Mouse (Mus musculus) intestine, embryonic 16.5 days (tissue): ENCODE measurements around the gene Slc29a1. TPM values are rescaled to one million over a fixed set of nuclear protein-coding genes. Genes with fewer than 3 reads are reported as not detected.

ENCODE experiments used
- ATAC-seq: fragments of 200-750 bp; cut with Nextera tagmentation; 2 replicates; pipeline ENCODE4 v1.8.0; 2017; ENCODE audit warnings: moderate TSS enrichment, moderate library complexity
- H3K27ac ChIP-seq: fragments of 300-500 bp; sonication (generic); 2 replicates; pipeline ENCODE4 v1.5.1; 2014; ENCODE audit warnings: mild to moderate bottlenecking, low read length
- H3K27me3 ChIP-seq: fragments of 300-500 bp; sonication (generic); replicated peaks from 2 replicates; pipeline ENCODE4 v1.6.1; 2014; ENCODE audit warnings: low read length, control low read depth, mixed read lengths; ENCODE audit not compliant: control insufficient read depth, insufficient read depth
- H3K36me3 ChIP-seq: fragments of 300-500 bp; sonication (generic); 2 replicates; pipeline ENCODE4 v1.6.1; 2014; ENCODE audit warnings: low read length, control low read depth; ENCODE audit not compliant: control insufficient read depth, insufficient read depth
- H3K4me1 ChIP-seq: fragments of 300-500 bp; sonication (generic); 2 replicates; pipeline ENCODE4 v1.6.1; 2014; ENCODE audit warnings: low read length, control low read depth, mixed read lengths; ENCODE audit not compliant: control insufficient read depth, insufficient read depth
- H3K4me2 ChIP-seq: fragments of 300-500 bp; sonication (generic); 2 replicates; pipeline ENCODE4 v1.6.1; 2014; ENCODE audit warnings: low read depth, low read length, control low read depth
- H3K4me3 ChIP-seq: fragments of 300-500 bp; sonication (generic); 2 replicates; pipeline ENCODE4 v1.5.1; 2014; ENCODE audit warnings: mild to moderate bottlenecking, low read length
- H3K9ac ChIP-seq: fragments of 300-500 bp; sonication (generic); 2 replicates; pipeline ENCODE4 v1.6.1; 2014; ENCODE audit warnings: low read depth, low read length
- H3K9me3 ChIP-seq: fragments of 300-500 bp; sonication (generic); 2 replicates; pipeline ENCODE4 v1.6.1; 2016; ENCODE audit warnings: low read length, control low read depth; ENCODE audit not compliant: control insufficient read depth
- WGBS: fragments of 180-500 bp; shearing (Covaris S2); extraction: QIAGEN DNeasy Blood & Tissue Kit; methylation state at CpG from one replicate; pipeline ENCODE4 v1.1.7; 2014; 5-methylcytosine and 5-hydroxymethylcytosine counted together
- polyA plus RNA-seq: library from polyadenylated mRNA; unstranded; fragments of >200 nt; fragmentation: Nextera tagmentation; extraction: Ambion mirVana; gene quantifications from 2 replicates; pipeline ENCODE4 v1.2.1, GENCODE M21; 2015

Slc29a1 gene
- polyA plus RNA-seq, 1 experiment from 2014 or later: 83.1 TPM

GRCm38 (mm10) chr17:45600267-45600666, 861 bp upstream of the Slc29a1 start:
- no peak for ATAC-seq
- 73% methylated on average over 8 of the region's 8 CpGs for WGBS
- Histone ChIP-seq H3K4me3 (no peak overlapping the region), H3K4me2 (no peak overlapping the region), H3K27me3 (no peaks in the 10 kb centered on the region), H3K9ac (no peak overlapping the region), H3K27ac (no peak overlapping the region), H3K9me3 (no peaks in the 10 kb centered on the region), H3K4me1 (peaks cover 48% of the 10 kb centered on the region), H3K36me3 (no peaks in the 10 kb centered on the region)

GRCm38 (mm10) chr17:45598891-45599290, 515 bp downstream of the Slc29a1 start:
- WGBS: 30% methylated on average over 3 of the region's 3 CpGs
- ATAC-seq: peak; percentile 39
- Histone ChIP-seq H3K27ac (peak overlapping the region; percentile 74), H3K4me1 (peaks cover 61% of the 10 kb centered on the region), H3K36me3 (no peaks in the 10 kb centered on the region), H3K9ac (peak overlapping the region; percentile 66), H3K27me3 (no peaks in the 10 kb centered on the region), H3K9me3 (no peaks in the 10 kb centered on the region), H3K4me2 (peak overlapping the region; percentile 76), H3K4me3 (peak overlapping the region; percentile 44)

- Histone ChIP-seq H3K27me3 (no peaks in the 10 kb centered on the region), H3K36me3 (no peaks in the 10 kb centered on the region), H3K9ac (no peak overlapping the region), H3K4me3 (no peak overlapping the region), H3K27ac (peak overlapping the region; percentile 43), H3K9me3 (no peaks in the 10 kb centered on the region), H3K4me1 (peaks cover 66% of the 10 kb centered on the region), H3K4me2 (no peak overlapping the region)
- no peak for ATAC-seq
- 88% methylated on average over 2 of the region's 2 CpGs for WGBS
Observed at GRCm38 (mm10) chr17:45598376-45598775, 1.0 kb downstream of the Slc29a1 start.

- H3K27me3 ChIP-seq: no peaks in the 10 kb centered on the region
- ATAC-seq: no peak
- no peak overlapping the region for H3K27ac ChIP-seq
- H3K4me1 ChIP-seq: peaks cover 72% of the 10 kb centered on the region
- no peaks in the 10 kb centered on the region for H3K9me3 ChIP-seq
- 37% methylated on average over 3 of the region's 3 CpGs for WGBS
- H3K36me3 ChIP-seq: no peaks in the 10 kb centered on the region
- H3K4me2 ChIP-seq: no peak overlapping the region
- H3K4me3 ChIP-seq: no peak overlapping the region
- H3K9ac ChIP-seq: no peak overlapping the region
Observed at GRCm38 (mm10) chr17:45597787-45598186, 1.6 kb downstream of the Slc29a1 start.

- no peaks in the 10 kb centered on the region for H3K27me3 ChIP-seq
- H3K4me3 ChIP-seq: no peak overlapping the region
- H3K4me2 ChIP-seq: no peak overlapping the region
- no peaks in the 10 kb centered on the region for H3K36me3 ChIP-seq
- no peak overlapping the region for H3K9ac ChIP-seq
- no peaks in the 10 kb centered on the region for H3K9me3 ChIP-seq
- 41% methylated on average over 11 of the region's 11 CpGs for WGBS
- peaks cover 81% of the 10 kb centered on the region for H3K4me1 ChIP-seq
- no peak for ATAC-seq
- H3K27ac ChIP-seq: peak overlapping the region; percentile 24; the same call in 1 of the 2 replicates
Observed at GRCm38 (mm10) chr17:45596631-45597396, 2.6 kb downstream of the Slc29a1 start.

- Histone ChIP-seq H3K9ac (peak overlapping the region; percentile 78), H3K4me2 (peak overlapping the region; percentile 100), H3K27me3 (no peaks in the 10 kb centered on the region), H3K4me1 (peaks cover 72% of the 10 kb centered on the region), H3K9me3 (no peaks in the 10 kb centered on the region), H3K27ac (no peak overlapping the region), H3K36me3 (no peaks in the 10 kb centered on the region), H3K4me3 (peak overlapping the region; percentile 68)
- 8% methylated on average over 23 of the region's 23 CpGs for WGBS
- ATAC-seq: peak; percentile 4; the same call in 1 of the 2 replicates
Observed at GRCm38 (mm10) chr17:45595736-45596390, 3.5 kb downstream of the Slc29a1 start.

GRCm38 (mm10) chr17:45594881-45595735, 4.3 kb downstream of the Slc29a1 start:
- WGBS: 2% methylated on average over 58 of the region's 58 CpGs
- H3K4me1 ChIP-seq: peaks cover 67% of the 10 kb centered on the region
- peak overlapping the region; percentile 78 for H3K9ac ChIP-seq

GRCm38 (mm10) chr17:45594195-45594594, 5.2 kb downstream of the Slc29a1 start:
- H3K27me3 ChIP-seq: no peaks in the 10 kb centered on the region
- no peak for ATAC-seq
- H3K9me3 ChIP-seq: no peaks in the 10 kb centered on the region
- no peak overlapping the region for H3K27ac ChIP-seq
- H3K4me1 ChIP-seq: peaks cover 59% of the 10 kb centered on the region
- H3K36me3 ChIP-seq: peaks cover 4% of the 10 kb centered on the region; the same call in 1 of the 2 replicates
- peak overlapping the region; percentile 100 for H3K4me2 ChIP-seq
- WGBS: 55% methylated on average over 8 of the region's 8 CpGs
- peak overlapping the region; percentile 68 for H3K4me3 ChIP-seq
- H3K9ac ChIP-seq: peak overlapping the region; percentile 12; the same call in 1 of the 2 replicates

More at GRCm38 (mm10) chr17:45594881-45595735, 4.3 kb downstream of the Slc29a1 start:
- Histone ChIP-seq H3K4me2 (peak overlapping the region; percentile 100), H3K36me3 (no peaks in the 10 kb centered on the region), H3K9me3 (no peaks in the 10 kb centered on the region), H3K27me3 (no peaks in the 10 kb centered on the region), H3K27ac (no peak overlapping the region), H3K4me3 (peak overlapping the region; percentile 68)
- peak; percentile 61 for ATAC-seq

GRCm38 (mm10) chr17:45593479-45593878, 5.9 kb downstream of the Slc29a1 start:
- Histone ChIP-seq H3K4me3 (no peak overlapping the region), H3K36me3 (peaks cover 4% of the 10 kb centered on the region; the same call in 1 of the 2 replicates), H3K27ac (no peak overlapping the region), H3K9me3 (no peaks in the 10 kb centered on the region), H3K9ac (peak overlapping the region; percentile 51), H3K4me2 (peak overlapping the region; percentile 100; the same call in 1 of the 2 replicates), H3K4me1 (peaks cover 55% of the 10 kb centered on the region), H3K27me3 (no peaks in the 10 kb centered on the region)
- ATAC-seq: 0 out of 2 replicates have a peak, but pooled peaks have one; percentile 9
- WGBS: 38% methylated on average over 8 of the region's 8 CpGs
